Mouse (Mus musculus): ENCODE measurements around the gene Kcna10. TPM values are rescaled to one million over a fixed set of nuclear protein-coding genes. Genes with fewer than 3 reads are reported as not detected.

The Kcna10 gene
- under 1 TPM in 1 of 2 experiments, not detected in 1; 0.11 TPM for total RNA-seq (2021)
- long read RNA-seq, experiment 1: 0 reads
- long read RNA-seq, experiment 2: 0 reads

- peak; percentile 19 for DNase-seq
- intact Hi-C loops (cut with DNase I): no loop called here
- TF ChIP-seq CTCF (IDR thresholded peaks at IDR 0.05): no peak
- peak within 1 kb of the TSS; percentile 31; the same call in 1 of the 2 replicates for H3K27ac ChIP-seq
- H3K4me3 ChIP-seq: no peak within 1 kb of the TSS
These were observed at the start of gene Kcna10 for GRCm38 (mm10) chr3:107182756-107183155. TSS of gene Kcna10 (plus strand) at chr3:107183056.

GRCm38 (mm10) chr3:107134457-107134856 lies 48.4 kb upstream of the Kcna10 start:
- TF ChIP-seq CTCF (IDR thresholded peaks at IDR 0.05): no peak
- intact Hi-C loops (cut with DNase I): no loop called here
- DNase-seq: no peak
- H3K4me3 ChIP-seq: no peak overlapping the region
- H3K27ac ChIP-seq: no peak overlapping the region

- DNase-seq: no peak
- H3K4me3 ChIP-seq: no peak overlapping the region
- TF ChIP-seq CTCF (IDR thresholded peaks at IDR 0.05): no peak
- H3K27ac ChIP-seq: no peak overlapping the region
- intact Hi-C loops (cut with DNase I): no loop called here
These were observed 35.7 kb upstream of the Kcna10 start for GRCm38 (mm10) chr3:107147126-107147525.

GRCm38 (mm10) chr3:107149006-107149405 lies 33.9 kb upstream of the Kcna10 start:
- intact Hi-C loops (cut with DNase I): loop anchor here (1.0 kb wide), 1 partner anchor 55 kb away; no protein-coding TSS in a partner anchor
- DNase-seq: peak; percentile 74
- Histone ChIP-seq H3K27ac (no peak overlapping the region), H3K4me3 (no peak overlapping the region)
- TF ChIP-seq CTCF (IDR thresholded peaks at IDR 0.05): peak; percentile 74

GRCm38 (mm10) chr3:107150469-107150868 lies 32.4 kb upstream of the Kcna10 start:
- TF ChIP-seq CTCF (IDR thresholded peaks at IDR 0.05): no peak
- Histone ChIP-seq H3K27ac (no peak overlapping the region), H3K4me3 (no peak overlapping the region)
- DNase-seq: no peak
- intact Hi-C loops (cut with DNase I): no loop called here

GRCm38 (mm10) chr3:107150872-107151540 lies 31.9 kb upstream of the Kcna10 start:
- no peak for TF ChIP-seq CTCF (IDR thresholded peaks at IDR 0.05)
- DNase-seq: no peak
- Histone ChIP-seq H3K27ac (no peak overlapping the region), H3K4me3 (no peak overlapping the region)
- intact Hi-C loops (cut with DNase I): no loop called here

- no peak for DNase-seq
- intact Hi-C loops (cut with DNase I): no loop called here
- no peak overlapping the region for H3K4me3 ChIP-seq
- H3K27ac ChIP-seq: no peak overlapping the region
- TF ChIP-seq CTCF (IDR thresholded peaks at IDR 0.05): no peak
These were observed 28.8 kb upstream of the Kcna10 start for GRCm38 (mm10) chr3:107153772-107154655.

- Histone ChIP-seq H3K27ac (0 out of 2 replicates have a peak overlapping the region, but pooled peaks have one; percentile 24), H3K4me3 (no peak overlapping the region)
- no peak for TF ChIP-seq CTCF (IDR thresholded peaks at IDR 0.05)
- no peak for DNase-seq
- intact Hi-C loops (cut with DNase I): no loop called here
These were observed 24.0 kb upstream of the Kcna10 start for GRCm38 (mm10) chr3:107158856-107159255.

GRCm38 (mm10) chr3:107159418-107159817 lies 23.4 kb upstream of the Kcna10 start:
- TF ChIP-seq CTCF (IDR thresholded peaks at IDR 0.05): peak; percentile 33; the same call in 1 of the 2 replicates
- Histone ChIP-seq H3K27ac (peak overlapping the region; percentile 24; the same call in 1 of the 2 replicates), H3K4me3 (no peak overlapping the region)
- DNase-seq: no peak
- intact Hi-C loops (cut with DNase I): no loop called here

GRCm38 (mm10) chr3:107159859-107160324 lies 23.0 kb upstream of the Kcna10 start:
- peak overlapping the region; percentile 51 for H3K4me3 ChIP-seq

GRCm38 (mm10) chr3:107162741-107163140 lies 20.1 kb upstream of the Kcna10 start:
- no peak overlapping the region for H3K4me3 ChIP-seq
- no peak for DNase-seq
- H3K27ac ChIP-seq: no peak overlapping the region
- TF ChIP-seq CTCF (IDR thresholded peaks at IDR 0.05): no peak
- intact Hi-C loops (cut with DNase I): no loop called here

More at GRCm38 (mm10) chr3:107159859-107160324, 23.0 kb upstream of the Kcna10 start:
- peak; percentile 53 for TF ChIP-seq CTCF (IDR thresholded peaks at IDR 0.05)
- no peak overlapping the region for H3K27ac ChIP-seq
- peak; percentile 59 for DNase-seq
- intact Hi-C loops (cut with DNase I): no loop called here

- intact Hi-C loops (cut with DNase I): no loop called here
- no peak for TF ChIP-seq CTCF (IDR thresholded peaks at IDR 0.05)
- Histone ChIP-seq H3K27ac (peak overlapping the region; percentile 67; the same call in 1 of the 2 replicates), H3K4me3 (no peak overlapping the region)
- peak; percentile 36 for DNase-seq
These were observed 13.3 kb upstream of the Kcna10 start for GRCm38 (mm10) chr3:107169552-107169951.

GRCm38 (mm10) chr3:107171964-107172363 lies 10.9 kb upstream of the Kcna10 start:
- no peak for DNase-seq
- Histone ChIP-seq H3K4me3 (no peak overlapping the region), H3K27ac (no peak overlapping the region)
- intact Hi-C loops (cut with DNase I): no loop called here
- TF ChIP-seq CTCF (IDR thresholded peaks at IDR 0.05): no peak
